Mouse (Mus musculus): ENCODE results near the gene Ggct. TPM values are rescaled to one million over a fixed set of nuclear protein-coding genes. Genes with fewer than 3 reads are reported as not detected.

Ggct gene
- polyA plus RNA-seq, 2 experiments, result 1.1 to 4.4 TPM

DNA sequence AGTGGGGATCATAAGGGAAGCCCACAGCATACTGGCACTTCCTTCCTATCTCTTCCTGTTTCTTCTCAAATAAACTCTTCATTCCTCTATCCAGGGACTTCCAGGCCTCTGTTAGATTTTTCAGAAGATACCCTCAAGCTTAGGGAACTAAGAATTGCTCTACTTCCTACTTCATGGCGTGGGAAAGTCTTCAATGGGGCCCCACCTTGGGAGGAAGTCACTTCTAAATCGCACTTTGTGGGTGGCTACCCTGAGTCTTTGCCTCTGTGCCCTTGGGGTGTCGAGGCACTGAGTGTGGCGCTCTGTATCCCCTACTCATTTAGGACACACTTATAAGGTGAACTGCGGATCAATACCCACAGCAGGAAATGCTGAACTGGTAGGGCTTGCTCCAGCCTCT is 44.1 kb downstream of the Ggct start:
- Histone ChIP-seq H3K27ac (no peak overlapping the region), H3K4me1 (replicated peaks; ENCODE audit: control insufficient read depth in 2 of 2, insufficient read depth in 2 of 2, low read length in 1 of 2) (no peaks in the 10 kb centered on the region; a peak in 1 of 4 replicates), H3K9ac (replicated peaks) (no peak overlapping the region), H3K9me3 (ENCODE audit: control insufficient read depth, low read length) (no peaks in the 10 kb centered on the region), H3K4me3 (ENCODE audit: insufficient read depth in 1 of 2, low read depth in 2 of 2, low read length in 2 of 2) (no peak overlapping the region), H3K36me3 (replicated peaks; ENCODE audit: control insufficient read depth, insufficient read depth, low read depth) (no peaks in the 10 kb centered on the region), H3K4me2 (ENCODE audit: low read depth) (no peak overlapping the region), H3K27me3 (ENCODE audit: control insufficient read depth, insufficient read depth, low read length) (no peaks in the 10 kb centered on the region; the same call in 1 of the 2 replicates)
- no peak for DNase-seq (ENCODE audit: low read depth in 3 of 3, low spot score in 3 of 3)
- 27% methylated on average over 5 of the region's 5 CpGs for WGBS (ENCODE audit: insufficient replicate concordance)
- no peak for ATAC-seq (ENCODE audit: insufficient read depth)
- TF ChIP-seq CTCF (IDR thresholded peaks at IDR 0.05; ENCODE audit: low read depth), result no peak
- no peak for TF ChIP-seq EP300 (IDR thresholded peaks at IDR 0.05; ENCODE audit: low read depth)

DNA sequence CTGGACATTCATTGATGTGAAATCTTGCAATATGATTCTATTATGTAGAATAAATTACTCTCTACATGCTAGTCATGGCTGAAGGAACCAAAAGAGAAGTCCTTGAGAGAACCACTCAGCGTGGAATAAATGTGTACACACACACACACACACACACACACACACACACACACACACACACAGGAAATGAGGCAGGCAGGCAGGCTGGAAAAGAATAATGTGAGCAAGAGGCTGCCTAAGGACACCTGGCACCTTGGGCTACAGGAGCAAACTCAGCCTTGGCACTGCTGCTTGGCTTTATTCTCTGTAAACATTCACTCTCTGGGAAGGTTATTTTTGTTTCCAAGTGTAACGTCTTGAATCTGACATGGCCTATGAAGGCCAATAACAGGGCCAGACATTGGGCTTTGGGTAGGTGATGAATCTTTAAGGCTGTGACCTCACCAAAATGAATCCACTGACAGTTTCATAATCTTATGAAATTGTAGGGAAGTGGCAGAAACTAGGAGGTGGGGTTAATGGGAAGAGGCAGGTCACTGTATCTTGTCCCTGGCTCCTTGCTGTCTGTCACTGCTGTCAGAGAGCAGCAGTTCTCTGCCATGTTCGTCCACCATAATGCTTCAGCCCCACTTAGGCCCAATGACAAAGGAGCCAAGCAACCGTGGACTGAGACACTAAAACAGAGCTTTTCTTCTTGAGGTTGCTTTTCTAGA is 46.4 kb downstream of the Ggct start:
- WGBS (ENCODE audit: insufficient replicate concordance), result 43% methylated on average over 4 of the region's 4 CpGs
- TF ChIP-seq EP300 (IDR thresholded peaks at IDR 0.05; ENCODE audit: low read depth) (no peak), CTCF (IDR thresholded peaks at IDR 0.05; ENCODE audit: low read depth) (no peak)
- no peak for ATAC-seq (ENCODE audit: insufficient read depth)

DNA sequence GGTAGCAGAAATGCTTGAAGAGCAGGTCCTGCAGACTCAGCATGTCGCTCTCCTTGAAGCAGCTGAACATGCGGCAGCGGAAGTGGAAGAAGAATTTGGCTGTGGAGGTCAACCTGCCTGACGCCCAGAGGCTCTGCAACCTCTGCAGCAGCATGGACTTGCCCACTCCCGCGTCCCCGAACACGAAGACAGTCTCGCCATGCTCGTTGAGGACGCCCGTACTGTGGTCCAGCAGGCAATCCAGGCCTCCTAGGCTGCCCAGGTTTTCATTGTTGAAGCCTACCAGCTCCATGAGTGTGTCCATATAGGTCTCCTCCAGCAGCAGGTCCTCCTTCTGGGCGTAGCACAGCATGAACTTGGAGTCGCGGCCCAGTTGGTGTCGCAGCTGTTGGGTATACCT is 48.2 kb downstream of the Ggct start:
- Histone ChIP-seq H3K4me1 (replicated peaks; ENCODE audit: control insufficient read depth in 2 of 2, insufficient read depth in 2 of 2, low read length in 1 of 2) (peaks cover 0 to 2% of the 10 kb centered on the region in 2 experiments; a peak in 1 of 4 replicates), H3K27ac (no peak overlapping the region), H3K36me3 (replicated peaks; ENCODE audit: control insufficient read depth, insufficient read depth, low read depth) (no peaks in the 10 kb centered on the region), H3K9ac (replicated peaks) (no peak overlapping the region), H3K4me3 (ENCODE audit: insufficient read depth in 1 of 2, low read depth in 2 of 2, low read length in 2 of 2) (no peak overlapping the region), H3K4me2 (ENCODE audit: low read depth) (no peak overlapping the region), H3K27me3 (ENCODE audit: control insufficient read depth, insufficient read depth, low read length) (no peaks in the 10 kb centered on the region; the same call in 1 of the 2 replicates), H3K9me3 (ENCODE audit: control insufficient read depth, low read length) (no peaks in the 10 kb centered on the region)
- TF ChIP-seq CTCF (IDR thresholded peaks at IDR 0.05; ENCODE audit: low read depth) (no peak), EP300 (IDR thresholded peaks at IDR 0.05; ENCODE audit: low read depth) (no peak)
- 81% methylated on average over 16 of the region's 16 CpGs for WGBS (ENCODE audit: insufficient replicate concordance)
- ATAC-seq (ENCODE audit: insufficient read depth), result no peak
- no peak for DNase-seq (ENCODE audit: low read depth in 3 of 3, low spot score in 3 of 3)

More for the DNA sequence above, 46.4 kb downstream of the Ggct start:
- Histone ChIP-seq H3K9ac (replicated peaks) (no peak overlapping the region), H3K4me1 (replicated peaks; ENCODE audit: control insufficient read depth in 2 of 2, insufficient read depth in 2 of 2, low read length in 1 of 2) (no peaks in the 10 kb centered on the region; a peak in 1 of 4 replicates), H3K4me3 (ENCODE audit: insufficient read depth in 1 of 2, low read depth in 2 of 2, low read length in 2 of 2) (no peak overlapping the region), H3K4me2 (ENCODE audit: low read depth) (no peak overlapping the region), H3K27me3 (ENCODE audit: control insufficient read depth, insufficient read depth, low read length) (no peaks in the 10 kb centered on the region; the same call in 1 of the 2 replicates), H3K27ac (no peak overlapping the region), H3K9me3 (ENCODE audit: control insufficient read depth, low read length) (no peaks in the 10 kb centered on the region), H3K36me3 (replicated peaks; ENCODE audit: control insufficient read depth, insufficient read depth, low read depth) (no peaks in the 10 kb centered on the region)
- DNase-seq (ENCODE audit: low read depth in 3 of 3, low spot score in 3 of 3), result no peak

DNA sequence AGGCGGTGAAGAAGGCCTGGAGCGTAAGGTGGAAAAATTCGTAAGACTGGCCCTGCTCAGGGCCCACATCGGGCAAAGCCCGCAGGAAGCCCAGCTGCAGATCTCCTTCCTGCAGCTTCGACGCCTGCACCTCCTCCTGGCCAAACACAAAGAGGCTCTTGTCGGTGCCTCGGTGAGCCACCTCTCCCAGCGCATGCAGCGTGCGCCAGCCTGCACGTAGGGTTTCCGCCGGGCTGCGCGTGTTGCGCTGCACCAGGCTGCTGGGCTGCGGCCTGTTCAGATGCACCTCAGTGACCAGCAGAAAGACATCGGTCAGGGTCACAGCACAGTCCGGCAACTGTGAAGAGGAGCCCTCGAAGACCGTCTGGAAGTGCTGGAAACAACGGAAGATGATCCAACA is 49.0 kb downstream of the Ggct start:
- Histone ChIP-seq H3K4me2 (ENCODE audit: low read depth) (no peak overlapping the region), H3K4me1 (replicated peaks; ENCODE audit: control insufficient read depth in 2 of 2, insufficient read depth in 2 of 2, low read length in 1 of 2) (peaks cover 0 to 2% of the 10 kb centered on the region in 2 experiments; a peak in 1 of 4 replicates), H3K9ac (replicated peaks) (no peak overlapping the region), H3K27me3 (ENCODE audit: control insufficient read depth, insufficient read depth, low read length) (no peaks in the 10 kb centered on the region; the same call in 1 of the 2 replicates), H3K4me3 (ENCODE audit: insufficient read depth in 1 of 2, low read depth in 2 of 2, low read length in 2 of 2) (no peak overlapping the region), H3K9me3 (ENCODE audit: control insufficient read depth, low read length) (no peaks in the 10 kb centered on the region), H3K36me3 (replicated peaks; ENCODE audit: control insufficient read depth, insufficient read depth, low read depth) (no peaks in the 10 kb centered on the region), H3K27ac (no peak overlapping the region)
- WGBS (ENCODE audit: insufficient replicate concordance), result 35% methylated on average over 24 of the region's 24 CpGs
- DNase-seq (ENCODE audit: low read depth in 3 of 3, low spot score in 3 of 3) (no peak), ATAC-seq (ENCODE audit: insufficient read depth) (no peak)
- no peak for TF ChIP-seq CTCF (IDR thresholded peaks at IDR 0.05; ENCODE audit: low read depth)
- no peak for TF ChIP-seq EP300 (IDR thresholded peaks at IDR 0.05; ENCODE audit: low read depth)

DNA sequence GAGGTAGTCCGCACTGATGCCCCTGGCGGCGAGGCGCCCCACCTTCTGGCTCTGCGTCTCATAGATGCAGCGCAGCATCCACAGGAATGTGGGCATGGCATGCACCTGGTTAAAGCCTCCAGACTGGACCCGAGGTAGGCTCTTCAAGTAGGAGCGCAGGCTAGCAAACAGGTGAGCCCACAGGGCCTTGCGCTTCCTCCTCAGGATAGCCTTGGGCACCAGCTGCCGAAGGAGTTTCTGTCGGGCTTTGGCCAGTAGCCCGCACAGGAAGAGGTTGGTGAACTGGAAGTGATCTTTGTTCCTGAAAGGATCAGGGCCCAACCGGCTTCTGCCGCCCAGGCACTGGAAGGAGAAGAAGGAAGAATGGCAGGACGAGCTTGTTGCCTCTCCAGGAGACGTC is 49.5 kb downstream of the Ggct start:
- Histone ChIP-seq H3K36me3 (replicated peaks; ENCODE audit: control insufficient read depth, insufficient read depth, low read depth) (no peaks in the 10 kb centered on the region), H3K4me2 (ENCODE audit: low read depth) (no peak overlapping the region), H3K27me3 (ENCODE audit: control insufficient read depth, insufficient read depth, low read length) (no peaks in the 10 kb centered on the region; the same call in 1 of the 2 replicates), H3K4me1 (replicated peaks; ENCODE audit: control insufficient read depth in 2 of 2, insufficient read depth in 2 of 2, low read length in 1 of 2) (peaks cover 0 to 2% of the 10 kb centered on the region in 2 experiments; a peak in 1 of 4 replicates), H3K9me3 (ENCODE audit: control insufficient read depth, low read length) (no peaks in the 10 kb centered on the region), H3K27ac (no peak overlapping the region), H3K9ac (replicated peaks) (no peak overlapping the region), H3K4me3 (ENCODE audit: insufficient read depth in 1 of 2, low read depth in 2 of 2, low read length in 2 of 2) (no peak overlapping the region)
- DNase-seq (ENCODE audit: low read depth in 3 of 3, low spot score in 3 of 3) (no peak), ATAC-seq (ENCODE audit: insufficient read depth) (no peak)
- TF ChIP-seq CTCF (IDR thresholded peaks at IDR 0.05; ENCODE audit: low read depth), result no peak
- no peak for TF ChIP-seq EP300 (IDR thresholded peaks at IDR 0.05; ENCODE audit: low read depth)
- WGBS (ENCODE audit: insufficient replicate concordance), result 58% methylated on average over 16 of the region's 16 CpGs
